ENCODE assay signal across 8 mouse cellular contexts in the genomic region with DNA sequence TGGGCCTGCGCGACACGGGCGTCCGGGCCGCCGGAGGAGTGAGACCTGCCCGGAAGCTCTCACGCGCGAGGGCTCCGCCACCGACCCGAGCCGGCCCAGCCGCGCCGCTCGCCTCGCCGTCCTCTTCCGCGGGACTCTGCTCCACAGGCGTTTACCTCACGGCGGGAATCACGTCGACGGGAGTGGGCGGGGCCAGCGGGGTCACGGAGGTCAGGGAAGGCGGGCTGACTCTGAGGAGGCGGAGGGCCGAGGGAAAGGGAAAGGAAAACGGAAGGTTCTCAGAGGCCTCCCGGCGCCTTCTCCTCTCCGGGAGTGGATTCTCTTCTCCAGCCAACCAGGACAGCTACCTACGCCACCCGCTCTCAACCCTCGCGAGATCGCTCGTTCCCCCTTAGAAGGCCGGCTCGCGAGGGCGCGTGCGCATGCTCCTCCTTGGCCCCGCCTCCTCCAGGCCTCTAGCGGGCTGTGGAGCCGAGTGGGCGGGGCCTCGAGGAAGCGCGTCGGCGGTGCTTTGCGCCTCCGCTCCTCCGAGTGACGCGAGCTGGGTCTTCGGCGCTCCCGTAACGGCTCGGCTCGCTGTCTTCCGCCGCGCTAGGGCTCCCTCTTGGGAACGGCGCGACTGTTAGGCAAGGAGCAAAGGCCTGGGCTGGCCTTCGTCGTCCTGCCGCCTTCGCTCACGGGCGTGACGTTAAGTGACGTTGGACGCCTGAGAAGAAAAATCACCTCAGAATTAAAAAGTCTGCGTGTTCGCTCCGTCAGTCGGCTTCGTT. TPM values are rescaled to one million over a fixed set of nuclear protein-coding genes. Genes with fewer than 3 reads are reported as not detected.
DNase-seq lines count a peak whose midpoint lies in the region; ATAC-seq lines count a peak whose summit lies in the region.
"Not testable (repeated sequence)": the region's sequence is repeated elsewhere in the genome, so short reads cannot be mapped to it uniquely, and the experiment has no call there.

A gene (minus strand): TSS at position 343 of the 770 bp plus-strand sequence.

- H3K4me3 ChIP-seq in hindbrain, embryonic 13.5 days: peak within 1 kb of the TSS; percentile 84

- H3K4me1 ChIP-seq in hindbrain, embryonic 13.5 days (replicated peaks): not testable (repeated sequence)

- WGBS in hindbrain, embryonic 13.5 days: 2% methylated on average over 90 of the region's 91 CpGs

- peak within 1 kb of the TSS; percentile 89 for H3K4me2 ChIP-seq in hindbrain, embryonic 13.5 days

- H3K36me3 ChIP-seq in hindbrain, embryonic 13.5 days: peaks cover 12% of the 10 kb centered on the region

- not testable (repeated sequence) for H3K9me3 ChIP-seq in hindbrain, embryonic 13.5 days

- H3K27ac ChIP-seq in hindbrain, embryonic 13.5 days: peak within 1 kb of the TSS; percentile 99

- DNase-seq in R1 (ENCODE audit: low read depth, low spot score): peak; percentile 93
- DNase-seq in cerebellum, postnatal 14 days: peak; percentile 97 to 98
- peak; percentile 93 to 94 for DNase-seq in frontal cortex, postnatal 14 days (ENCODE audit: low spot score in 2 of 2)
- peak; percentile 87 to 97 for DNase-seq in layer of hippocampus, postnatal 25 days (ENCODE audit: extremely low spot score in 1 of 2, low spot score in 1 of 2)
- DNase-seq in lung, postnatal 14 days: peak; percentile 96
- DNase-seq in ovary, postnatal 36 days (ENCODE audit: low spot score): peak; percentile 95
- peak; percentile 96 for DNase-seq in thymus, postnatal 14 days

- not testable (repeated sequence) for H3K27me3 ChIP-seq in hindbrain, embryonic 13.5 days

- peak; percentile 97 for ATAC-seq in hindbrain, embryonic 13.5 days (ENCODE audit: low FRiP score)

- H3K9ac ChIP-seq in hindbrain, embryonic 13.5 days: peak within 1 kb of the TSS; percentile 95

RNA-seq across cellular contexts. Expression of the gene that starts here (rescaled TPM):
- polyA plus RNA-seq in hindbrain, embryonic 13.5 days (2015; fragmentation: Nextera tagmentation; extraction: Ambion mirVana): 66.9 and 71.4 TPM in 2 replicates
- 10 to 100 TPM; 54.1 to 58.3 TPM for total RNA-seq in layer of hippocampus, postnatal 25 days (2021)

Comparison
In these comparisons a context has a peak if more than half of its experiments do, and no peak if none do; other contexts are left out.
1. Peak in every context shown above with its lines: DNase-seq, ATAC-seq, H3K4me3 ChIP-seq and H3K27ac ChIP-seq.